Comparison of ENCODE assay signal across 8 mouse cellular contexts in the genomic region with DNA sequence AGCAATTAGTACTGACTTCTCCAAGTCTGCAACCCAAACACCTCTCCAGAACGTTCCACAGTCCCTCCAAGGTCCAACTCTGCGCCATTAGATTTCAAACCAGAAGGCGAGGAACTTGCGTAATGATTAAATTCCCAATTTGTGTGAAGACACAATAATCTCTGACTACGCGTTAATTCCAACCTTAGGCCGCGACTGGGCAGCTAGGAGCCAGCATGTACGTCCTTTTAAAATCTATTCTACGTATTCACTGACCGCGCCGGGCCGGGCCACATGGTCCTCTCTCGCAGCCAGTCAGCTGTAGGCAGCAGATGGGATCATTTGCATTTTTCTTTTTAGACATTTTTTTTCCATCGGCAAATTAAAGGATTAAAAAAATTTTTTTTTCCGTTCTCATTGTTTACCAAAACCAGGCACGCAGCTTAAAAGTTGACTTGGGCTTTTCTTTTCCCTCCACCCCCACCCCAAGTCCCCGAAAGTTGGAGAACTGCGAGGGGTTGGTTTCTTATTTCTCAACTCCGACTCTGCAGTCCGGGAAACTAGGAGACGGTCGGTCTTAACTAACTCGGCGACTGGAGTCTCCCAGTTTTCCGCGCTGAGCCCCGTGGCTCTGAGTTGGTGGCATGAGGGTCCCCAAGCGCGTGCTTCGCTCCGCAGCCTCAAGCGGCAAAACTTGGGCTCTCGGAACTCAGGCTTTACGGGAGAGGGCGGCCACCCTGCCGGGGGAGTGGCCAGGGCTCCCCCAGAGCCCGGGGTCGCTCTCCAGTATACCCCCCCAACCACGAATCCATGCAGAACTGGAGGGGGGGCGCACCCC. TPM values are rescaled to one million over a fixed set of nuclear protein-coding genes. Genes with fewer than 3 reads are reported as not detected.
A peak's percentile ranks its signal among the peaks of the same experiment; 100 is the strongest.
DNase-seq lines count a peak whose midpoint lies in the region; ATAC-seq lines count a peak whose summit lies in the region.

No protein-coding gene starts in this region.

- H3K9me3 ChIP-seq in embryonic facial prominence, embryonic 11.5 days (replicated peaks; ENCODE audit: control insufficient read depth, low read length) = no peaks in the 10 kb centered on the region
- no peaks in the 10 kb centered on the region for H3K9me3 ChIP-seq in heart, embryonic 10.5 days
- no peaks in the 10 kb centered on the region for H3K9me3 ChIP-seq in kidney, embryonic 14.5 days (ENCODE audit: control insufficient read depth, low read length)
- no peaks in the 10 kb centered on the region for H3K9me3 ChIP-seq in liver, embryonic 11.5 days (ENCODE audit: control insufficient read depth, low read length)
- no peaks in the 10 kb centered on the region for H3K9me3 ChIP-seq in stomach, embryonic 15.5 days

- H3K4me3 ChIP-seq in embryonic facial prominence, embryonic 11.5 days (ENCODE audit: low read depth, low read length) = peak overlapping the region; percentile 89
- peak overlapping the region; percentile 89 for H3K4me3 ChIP-seq in heart, embryonic 10.5 days
- H3K4me3 ChIP-seq in kidney, embryonic 14.5 days (ENCODE audit: low read length) = peak overlapping the region; percentile 91
- H3K4me3 ChIP-seq in liver, embryonic 11.5 days (ENCODE audit: low read depth, low read length) = peak overlapping the region; percentile 79
- H3K4me3 ChIP-seq in stomach, embryonic 15.5 days (replicated peaks) = peak overlapping the region; percentile 86

- ATAC-seq in embryonic facial prominence, embryonic 11.5 days (replicated peaks; ENCODE audit: insufficient number of reproducible peaks, low FRiP score, low TSS enrichment, low read depth) = peak; percentile 50
- ATAC-seq in kidney, embryonic 14.5 days (ENCODE audit: low FRiP score, low TSS enrichment) = peak; percentile 56
- ATAC-seq in liver, embryonic 11.5 days (replicated peaks; ENCODE audit: low FRiP score) = peak; percentile 40
- ATAC-seq in stomach, embryonic 15.5 days (ENCODE audit: insufficient read depth, low FRiP score, low read depth) = no peak

- H3K4me1 ChIP-seq in embryonic facial prominence, embryonic 11.5 days (ENCODE audit: control insufficient read depth, insufficient read depth, low read length) = no peaks in the 10 kb centered on the region
- H3K4me1 ChIP-seq in heart, embryonic 10.5 days = peaks cover 36% of the 10 kb centered on the region
- peaks cover 8% of the 10 kb centered on the region for H3K4me1 ChIP-seq in kidney, embryonic 14.5 days (ENCODE audit: control insufficient read depth, insufficient read depth, low read length)
- peaks cover 28% of the 10 kb centered on the region for H3K4me1 ChIP-seq in liver, embryonic 11.5 days (replicated peaks; ENCODE audit: control insufficient read depth, insufficient read depth, low read length)
- peaks cover 19% of the 10 kb centered on the region; the same call in 1 of the 2 replicates for H3K4me1 ChIP-seq in stomach, embryonic 15.5 days

- H3K27ac ChIP-seq in embryonic facial prominence, embryonic 11.5 days (replicated peaks; ENCODE audit: low read depth, low read length) = peak overlapping the region; percentile 98
- H3K27ac ChIP-seq in heart, embryonic 10.5 days = peak overlapping the region; percentile 99
- peak overlapping the region; percentile 98 for H3K27ac ChIP-seq in kidney, embryonic 14.5 days (ENCODE audit: low read depth, low read length)
- peak overlapping the region; percentile 96 for H3K27ac ChIP-seq in liver, embryonic 11.5 days (ENCODE audit: low read depth, low read length)
- H3K27ac ChIP-seq in stomach, embryonic 15.5 days = peak overlapping the region; percentile 97

- WGBS in embryonic facial prominence, embryonic 11.5 days = under 1% methylated on average over 40 of the region's 42 CpGs
- under 1% methylated on average over 42 of the region's 42 CpGs for WGBS in heart, embryonic 10.5 days
- under 1% methylated on average over 42 of the region's 42 CpGs for WGBS in kidney, embryonic 14.5 days
- WGBS in liver, embryonic 11.5 days = 1% methylated on average over 42 of the region's 42 CpGs
- under 1% methylated on average over 42 of the region's 42 CpGs for WGBS in stomach, embryonic 15.5 days

- peak overlapping the region; percentile 94 for H3K4me2 ChIP-seq in embryonic facial prominence, embryonic 11.5 days (ENCODE audit: low read depth, low read length)
- H3K4me2 ChIP-seq in kidney, embryonic 14.5 days (replicated peaks; ENCODE audit: low read depth, low read length) = peak overlapping the region; percentile 92
- H3K4me2 ChIP-seq in liver, embryonic 11.5 days = peak overlapping the region; percentile 97
- H3K4me2 ChIP-seq in stomach, embryonic 15.5 days = peak overlapping the region; percentile 78

- no peaks in the 10 kb centered on the region for H3K27me3 ChIP-seq in embryonic facial prominence, embryonic 11.5 days (ENCODE audit: control insufficient read depth, insufficient read depth, low read length)
- H3K27me3 ChIP-seq in heart, embryonic 10.5 days (ENCODE audit: insufficient read depth, poor library complexity, severe bottlenecking) = no peaks in the 10 kb centered on the region
- H3K27me3 ChIP-seq in kidney, embryonic 14.5 days (ENCODE audit: control insufficient read depth, insufficient read depth, low read length) = no peaks in the 10 kb centered on the region
- no peaks in the 10 kb centered on the region for H3K27me3 ChIP-seq in liver, embryonic 11.5 days (replicated peaks; ENCODE audit: control insufficient read depth, insufficient read depth, low read length)
- no peaks in the 10 kb centered on the region for H3K27me3 ChIP-seq in stomach, embryonic 15.5 days (replicated peaks)

- H3K36me3 ChIP-seq in embryonic facial prominence, embryonic 11.5 days (replicated peaks; ENCODE audit: control insufficient read depth, insufficient read depth, low read depth, low read length) = no peaks in the 10 kb centered on the region
- no peaks in the 10 kb centered on the region for H3K36me3 ChIP-seq in heart, embryonic 10.5 days
- no peaks in the 10 kb centered on the region for H3K36me3 ChIP-seq in kidney, embryonic 14.5 days (ENCODE audit: control insufficient read depth, insufficient read depth, low read length)
- no peaks in the 10 kb centered on the region for H3K36me3 ChIP-seq in liver, embryonic 11.5 days (ENCODE audit: control insufficient read depth, insufficient read depth, low read length)
- no peaks in the 10 kb centered on the region for H3K36me3 ChIP-seq in stomach, embryonic 15.5 days

- peak; percentile 33 to 45 for DNase-seq in urinary bladder, adult 18-20 months (ENCODE audit: low spot score in 2 of 2)
- no peak for DNase-seq in urinary bladder, postnatal 10 days (ENCODE audit: low spot score)
- DNase-seq in embryonic facial prominence, embryonic 11.5 days (ENCODE audit: low spot score) = peak; percentile 85
- DNase-seq in heart, embryonic 10.5 days (ENCODE audit: low spot score) = peak; percentile 92
- peak; percentile 77 for DNase-seq in liver, embryonic 11.5 days (ENCODE audit: low spot score)
- peak; percentile 42 for DNase-seq in naive thymus-derived CD4-positive, alpha-beta T cell, adult 2 months (ENCODE audit: low read depth)

- H3K9ac ChIP-seq in embryonic facial prominence, embryonic 11.5 days (replicated peaks; ENCODE audit: low read length) = peak overlapping the region; percentile 99
- peak overlapping the region; percentile 99 for H3K9ac ChIP-seq in kidney, embryonic 14.5 days (ENCODE audit: low read depth, low read length)
- peak overlapping the region; percentile 93 for H3K9ac ChIP-seq in liver, embryonic 11.5 days (ENCODE audit: low read depth, low read length)
- H3K9ac ChIP-seq in stomach, embryonic 15.5 days = peak overlapping the region; percentile 80

RNA-seq across cellular contexts. Expression of gene Bend3, which starts 0.6 kb away (rescaled TPM):
- polyA plus RNA-seq in embryonic facial prominence, embryonic 11.5 days (2014; fragmentation: Nextera tagmentation; extraction: Ambion mirVana) = 6.9 and 7.1 TPM in 2 replicates
- 5.4 and 5.8 TPM in 2 replicates for polyA plus RNA-seq in heart, embryonic 10.5 days (2016; fragmentation: Nextera tagmentation; extraction: Ambion mirVana)
- 8.4 and 8.9 TPM in 2 replicates for polyA plus RNA-seq in kidney, embryonic 14.5 days (2014; fragmentation: Nextera tagmentation; extraction: Ambion mirVana)
- 7.2 TPM in 2 replicates for polyA plus RNA-seq in liver, embryonic 11.5 days (2014; fragmentation: Nextera tagmentation; extraction: Ambion mirVana)
- polyA plus RNA-seq in stomach, embryonic 15.5 days (2015; fragmentation: Nextera tagmentation; extraction: Ambion mirVana) = 3.2 and 4.0 TPM in 2 replicates

RNA-seq across cellular contexts. Expression of gene Gm9803, which starts 45.8 kb away (rescaled TPM):
- 10.8 and 13.8 TPM in 2 replicates for polyA plus RNA-seq in embryonic facial prominence, embryonic 11.5 days (2014; fragmentation: Nextera tagmentation; extraction: Ambion mirVana)
- 15.2 and 15.9 TPM in 2 replicates for polyA plus RNA-seq in heart, embryonic 10.5 days (2016; fragmentation: Nextera tagmentation; extraction: Ambion mirVana)
- polyA plus RNA-seq in kidney, embryonic 14.5 days (2014; fragmentation: Nextera tagmentation; extraction: Ambion mirVana) = 10.1 and 11.9 TPM in 2 replicates
- 10.3 and 11.6 TPM in 2 replicates for polyA plus RNA-seq in liver, embryonic 11.5 days (2014; fragmentation: Nextera tagmentation; extraction: Ambion mirVana)
- 9.6 and 36.0 TPM in 2 replicates for polyA plus RNA-seq in stomach, embryonic 15.5 days (2015; fragmentation: Nextera tagmentation; extraction: Ambion mirVana)
